Mouse (Mus musculus): ENCODE data around the gene Pou6f1. TPM values are rescaled to one million over a fixed set of nuclear protein-coding genes. Genes with fewer than 3 reads are reported as not detected.
A peak's percentile ranks its signal among the peaks of the same experiment; 100 is the strongest.

The Pou6f1 gene
- total RNA-seq, 2 experiments from 2014 or later, result 139 to 144 TPM

DNA sequence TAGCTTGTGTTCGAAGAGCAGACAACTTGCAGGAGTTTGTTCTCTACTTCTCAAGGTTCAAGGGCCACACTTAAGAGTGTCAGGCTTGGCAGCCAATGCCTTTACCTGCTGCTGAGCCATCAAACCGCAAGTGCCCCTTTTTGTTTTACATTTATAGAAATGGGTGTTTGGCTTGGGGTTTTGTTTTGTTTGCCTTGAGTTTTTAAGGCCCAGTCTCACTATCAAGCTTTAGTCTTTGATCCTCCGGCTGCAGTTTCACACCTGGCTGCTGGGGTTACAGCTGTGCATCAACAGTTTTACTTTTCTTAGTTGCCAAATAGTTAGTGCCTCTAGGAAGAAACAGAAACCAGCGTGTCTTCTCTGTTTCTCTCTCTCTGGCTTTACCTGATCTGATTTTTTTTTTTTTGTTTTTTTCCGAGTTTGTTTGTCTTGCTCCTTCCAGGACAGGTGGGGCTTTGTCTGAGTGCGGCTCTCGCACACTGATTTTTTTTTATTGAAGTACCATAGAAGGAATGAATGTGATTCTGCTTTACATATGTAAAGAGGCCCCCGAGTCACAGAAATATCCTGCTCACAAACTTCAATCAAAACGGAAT lies 1.4 kb downstream of the Pou6f1 start:
- H3K27ac ChIP-seq, result no peak overlapping the region
- DNase-seq (ENCODE audit: extremely low spot score in 1 of 2, low spot score in 2 of 2), result no peak
- TF ChIP-seq CTCF (IDR thresholded peaks at IDR 0.05), result no peak
- intact Hi-C loops (cut with DNase I), result loop anchor here (5.0 kb wide), 1 partner anchor 46 kb away; the partner anchor contains the start of gene Tfcp2
- peak overlapping the region; percentile 90 for H3K4me3 ChIP-seq

DNA sequence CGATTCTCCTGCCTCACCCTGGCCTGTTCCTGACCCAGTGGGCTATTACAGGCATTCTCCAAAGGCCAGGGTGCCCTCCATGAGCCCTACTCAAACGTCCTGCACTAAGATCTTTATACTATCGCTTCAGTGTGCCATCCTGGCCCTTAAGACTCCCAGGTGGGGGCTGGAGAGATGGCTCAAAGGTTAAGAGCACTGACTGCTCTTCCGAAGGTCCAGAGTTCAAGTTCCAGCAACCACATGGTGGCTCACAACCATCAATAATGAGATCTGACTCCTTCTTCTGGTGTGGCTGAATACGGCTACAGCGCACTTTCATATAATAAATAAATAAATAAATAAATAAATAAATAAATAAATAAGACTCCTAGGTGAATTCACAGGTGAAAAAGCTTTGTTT lies 7.0 kb downstream of the Pou6f1 start:
- Histone ChIP-seq H3K4me3 (no peak overlapping the region), H3K27ac (no peak overlapping the region)
- DNase-seq (ENCODE audit: extremely low spot score in 1 of 2, low spot score in 2 of 2), result no peak
- intact Hi-C loops (cut with DNase I), result no loop called here
- TF ChIP-seq CTCF (IDR thresholded peaks at IDR 0.05), result no peak

DNA sequence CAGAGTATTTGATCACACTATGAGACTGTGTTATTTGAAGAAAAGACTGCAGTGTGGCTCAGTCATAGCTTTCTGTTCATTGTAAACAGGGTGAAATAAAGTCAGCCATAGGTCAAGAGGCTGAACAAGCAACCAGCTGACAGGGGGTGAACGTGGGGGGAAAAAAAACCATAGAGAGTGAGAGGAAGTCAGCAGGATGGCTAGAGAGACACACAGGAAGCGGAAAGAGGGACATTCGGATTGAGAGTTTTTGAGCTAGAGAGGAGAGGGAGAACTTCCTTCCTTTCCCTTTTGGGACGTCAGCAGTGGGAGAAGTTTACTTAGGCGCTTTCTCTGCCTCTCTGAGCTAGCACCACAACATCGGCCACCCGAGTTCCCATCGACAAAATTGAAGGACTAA lies 9.3 kb downstream of the Pou6f1 start:
- Histone ChIP-seq H3K27ac (no peak overlapping the region), H3K4me3 (no peak overlapping the region)
- intact Hi-C loops (cut with DNase I), result no loop called here
- TF ChIP-seq CTCF (IDR thresholded peaks at IDR 0.05), result no peak
- no peak for DNase-seq (ENCODE audit: extremely low spot score in 1 of 2, low spot score in 2 of 2)

DNA sequence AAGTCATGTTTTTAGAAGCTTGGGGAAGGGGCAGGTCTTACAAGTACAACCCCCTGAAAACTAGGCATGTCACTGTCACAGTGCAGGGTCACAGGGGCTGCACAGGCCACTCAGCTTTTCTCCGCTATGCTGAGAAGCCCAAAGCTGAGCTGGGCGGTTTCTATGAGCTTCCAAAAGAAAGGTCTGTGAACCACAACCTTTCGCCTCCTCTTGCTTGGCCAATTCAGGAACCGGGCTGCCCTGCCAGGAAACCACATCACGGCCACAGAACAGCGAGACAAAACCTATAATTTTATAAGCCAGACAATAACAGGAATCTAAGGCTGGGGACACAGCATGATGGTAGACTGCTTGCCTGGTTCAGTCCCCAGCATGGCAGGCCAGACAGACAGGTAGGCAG lies 11.5 kb downstream of the Pou6f1 start:
- Histone ChIP-seq H3K4me3 (no peak overlapping the region), H3K27ac (no peak overlapping the region)
- no peak for DNase-seq (ENCODE audit: extremely low spot score in 1 of 2, low spot score in 2 of 2)
- intact Hi-C loops (cut with DNase I), result no loop called here
- no peak for TF ChIP-seq CTCF (IDR thresholded peaks at IDR 0.05)

DNA sequence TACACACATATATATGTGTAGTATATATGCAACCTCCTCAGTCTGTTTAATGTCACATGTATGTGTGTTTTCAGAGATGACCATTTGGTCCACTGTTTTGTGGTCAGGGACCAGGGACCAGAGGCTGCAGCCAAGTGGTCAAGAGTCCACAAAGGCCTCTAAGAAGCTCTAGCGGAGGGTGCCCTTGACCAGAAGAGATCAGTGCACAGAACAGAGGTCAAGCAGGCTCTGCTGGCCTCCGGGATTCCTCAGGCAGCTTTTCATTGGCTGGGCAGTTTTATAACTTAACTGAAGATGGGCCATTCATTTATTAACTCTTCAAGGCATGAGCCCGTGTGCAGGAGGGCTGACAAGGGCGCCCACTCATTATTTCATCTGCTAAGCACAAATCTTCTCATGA lies 12.6 kb downstream of the Pou6f1 start:
- intact Hi-C loops (cut with DNase I), result no loop called here
- TF ChIP-seq CTCF (IDR thresholded peaks at IDR 0.05), result no peak
- no peak overlapping the region for H3K27ac ChIP-seq
- no peak overlapping the region for H3K4me3 ChIP-seq
- DNase-seq (ENCODE audit: extremely low spot score in 1 of 2, low spot score in 2 of 2), result no peak

DNA sequence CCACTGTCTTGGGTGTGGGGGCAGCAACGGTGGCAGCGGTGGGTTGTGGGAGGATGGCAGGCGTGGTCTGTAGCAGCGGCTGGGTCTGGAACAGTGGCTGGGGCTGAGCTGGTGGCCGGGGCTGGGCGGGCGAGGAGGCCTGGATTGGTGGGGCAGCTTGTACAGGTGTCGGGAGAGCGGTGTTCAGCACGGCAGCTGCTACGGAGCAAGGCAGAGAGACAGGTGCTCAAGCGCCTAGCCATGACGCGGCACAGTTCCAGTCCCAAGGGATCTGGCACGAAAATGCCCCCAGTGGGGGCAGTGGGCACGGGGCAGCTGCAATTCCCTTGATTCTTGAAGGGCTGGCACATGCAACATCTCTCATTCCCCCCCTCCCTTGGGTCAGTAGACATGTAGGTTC lies 13.9 kb downstream of the Pou6f1 start:
- intact Hi-C loops (cut with DNase I), result no loop called here
- Histone ChIP-seq H3K27ac (no peak overlapping the region), H3K4me3 (no peak overlapping the region)
- no peak for DNase-seq (ENCODE audit: extremely low spot score in 1 of 2, low spot score in 2 of 2)
- TF ChIP-seq CTCF (IDR thresholded peaks at IDR 0.05), result no peak

DNA sequence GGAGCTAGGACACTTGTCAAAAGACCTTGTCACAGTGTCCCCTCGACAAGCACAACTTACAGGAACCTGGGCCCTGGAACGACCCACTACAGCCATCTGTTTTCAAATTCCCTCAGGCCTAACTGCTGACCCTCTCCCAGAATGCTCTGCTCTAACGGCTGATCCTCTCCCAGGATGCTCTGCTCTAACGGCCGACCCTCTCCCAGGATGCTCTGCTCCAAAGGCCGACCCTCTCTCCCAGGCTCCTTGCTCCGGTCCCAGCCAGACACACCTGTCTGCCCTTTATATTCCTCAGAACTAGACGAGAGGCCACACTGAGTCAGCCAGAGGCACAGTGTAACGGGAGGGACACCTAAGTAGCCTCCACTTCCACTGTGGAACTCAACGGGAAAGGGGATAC lies 19.7 kb downstream of the Pou6f1 start:
- DNase-seq (ENCODE audit: extremely low spot score in 1 of 2, low spot score in 2 of 2), result no peak
- Histone ChIP-seq H3K27ac (no peak overlapping the region), H3K4me3 (no peak overlapping the region)
- intact Hi-C loops (cut with DNase I), result no loop called here
- no peak for TF ChIP-seq CTCF (IDR thresholded peaks at IDR 0.05)

DNA sequence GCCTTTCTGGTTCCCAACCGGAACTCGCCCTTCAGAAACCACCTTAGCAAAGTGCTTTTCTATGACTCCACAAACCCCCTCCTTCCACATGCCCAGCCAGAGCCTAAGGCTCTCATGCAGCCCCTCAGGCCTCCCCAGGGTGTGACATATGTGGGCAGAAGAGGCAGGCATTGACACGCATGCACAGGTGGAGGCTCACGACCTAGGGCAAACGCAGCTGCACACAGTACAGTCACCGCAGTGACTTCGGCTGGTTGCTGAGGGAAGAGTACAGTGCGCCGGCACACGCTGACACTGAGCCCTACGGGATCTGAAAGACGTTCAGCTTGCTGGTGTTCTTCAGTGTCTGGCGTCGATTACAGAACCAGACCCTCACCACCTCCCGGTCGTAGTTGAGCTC lies 21.8 kb downstream of the Pou6f1 start:
- Histone ChIP-seq H3K4me3 (no peak overlapping the region), H3K27ac (no peak overlapping the region)
- TF ChIP-seq CTCF (IDR thresholded peaks at IDR 0.05), result no peak
- intact Hi-C loops (cut with DNase I), result no loop called here
- no peak for DNase-seq (ENCODE audit: extremely low spot score in 1 of 2, low spot score in 2 of 2)

DNA sequence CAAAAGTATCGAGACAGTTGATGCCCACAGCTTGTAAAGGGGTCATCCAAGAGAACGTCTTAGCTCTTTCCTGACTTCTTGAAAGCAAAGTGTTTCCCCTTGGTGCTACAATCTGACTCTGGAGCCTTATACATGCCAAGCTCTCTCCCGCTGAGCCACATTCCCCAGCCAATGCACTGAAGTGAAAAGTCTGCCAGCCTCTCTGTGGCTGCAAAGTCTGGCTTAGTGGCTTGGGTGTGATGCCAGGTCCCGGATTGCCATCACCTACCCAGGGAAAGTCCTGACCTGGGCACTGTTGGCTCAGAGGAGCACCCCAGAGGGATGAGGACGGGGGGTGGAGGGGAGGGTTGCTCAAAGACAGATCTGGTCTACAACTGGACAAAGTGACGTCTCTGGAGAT lies 23.0 kb downstream of the Pou6f1 start:
- Histone ChIP-seq H3K27ac (no peak overlapping the region), H3K4me3 (no peak overlapping the region)
- no peak for DNase-seq (ENCODE audit: extremely low spot score in 1 of 2, low spot score in 2 of 2)
- TF ChIP-seq CTCF (IDR thresholded peaks at IDR 0.05), result no peak
- intact Hi-C loops (cut with DNase I), result no loop called here

DNA sequence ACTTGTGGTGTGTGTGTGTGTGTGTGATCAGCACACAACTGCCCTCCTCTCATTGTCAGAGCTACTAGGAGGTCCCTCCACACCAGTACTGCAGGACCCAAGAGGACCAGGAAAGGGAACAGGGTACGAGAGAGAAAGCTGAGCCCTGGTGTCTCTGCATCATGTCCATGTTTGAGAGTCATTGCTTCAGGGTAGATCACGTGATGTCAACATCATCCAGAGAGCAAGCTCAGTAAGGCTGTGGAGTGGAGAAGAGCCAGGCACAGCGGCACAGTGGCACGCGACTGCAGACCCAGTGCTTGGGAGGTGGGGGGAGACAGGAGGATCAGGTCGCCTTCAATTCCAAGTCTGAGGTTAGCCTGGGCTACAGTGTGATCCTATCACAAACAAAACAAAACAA lies 23.4 kb downstream of the Pou6f1 start:
- TF ChIP-seq CTCF (IDR thresholded peaks at IDR 0.05), result no peak
- no peak for DNase-seq (ENCODE audit: extremely low spot score in 1 of 2, low spot score in 2 of 2)
- intact Hi-C loops (cut with DNase I), result no loop called here
- no peak overlapping the region for H3K27ac ChIP-seq
- H3K4me3 ChIP-seq, result no peak overlapping the region

DNA sequence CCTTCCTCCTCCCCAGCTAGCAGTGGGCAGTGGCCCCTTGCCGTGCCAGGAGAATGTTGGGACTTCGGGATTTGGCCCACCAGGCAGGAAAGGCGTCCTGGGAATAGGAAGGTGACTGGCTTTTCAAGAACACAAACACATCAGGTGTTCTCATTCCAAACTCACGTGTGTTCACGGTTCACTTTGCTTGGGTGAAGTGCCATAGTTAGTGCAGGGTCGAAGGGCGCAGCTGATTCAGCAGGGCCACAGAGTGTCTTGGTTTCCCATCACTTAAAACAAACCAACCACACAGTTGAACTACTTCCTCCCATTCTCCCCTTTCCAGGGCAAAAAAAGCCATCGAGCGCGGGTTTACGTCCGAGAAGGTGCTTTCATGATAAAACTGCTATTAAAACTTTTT lies 24.4 kb downstream of the Pou6f1 start:
- no peak for DNase-seq (ENCODE audit: extremely low spot score in 1 of 2, low spot score in 2 of 2)
- intact Hi-C loops (cut with DNase I), result no loop called here
- H3K4me3 ChIP-seq, result no peak overlapping the region
- no peak overlapping the region for H3K27ac ChIP-seq
- no peak for TF ChIP-seq CTCF (IDR thresholded peaks at IDR 0.05)

DNA sequence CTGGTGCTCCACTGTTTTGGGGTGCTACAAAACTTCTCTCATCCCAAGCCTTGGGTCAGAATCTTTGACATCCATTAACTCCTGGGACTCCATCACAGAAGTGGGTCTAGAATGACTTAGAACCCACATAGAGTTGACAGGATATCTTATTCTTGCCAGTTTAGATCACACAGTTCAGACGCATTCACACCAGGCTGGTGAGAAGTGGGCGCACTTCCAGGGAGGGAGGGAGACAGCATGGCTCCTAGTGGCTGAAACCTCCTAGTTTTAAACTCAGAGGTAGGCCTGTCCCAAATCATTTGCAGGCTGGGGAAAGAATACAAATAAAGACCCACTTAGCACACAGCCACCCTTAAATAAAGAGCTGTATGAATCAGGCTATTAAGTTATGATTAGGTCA lies 25.4 kb downstream of the Pou6f1 start:
- Histone ChIP-seq H3K4me3 (no peak overlapping the region), H3K27ac (no peak overlapping the region)
- DNase-seq (ENCODE audit: extremely low spot score in 1 of 2, low spot score in 2 of 2), result no peak
- intact Hi-C loops (cut with DNase I), result no loop called here
- TF ChIP-seq CTCF (IDR thresholded peaks at IDR 0.05), result no peak

DNA sequence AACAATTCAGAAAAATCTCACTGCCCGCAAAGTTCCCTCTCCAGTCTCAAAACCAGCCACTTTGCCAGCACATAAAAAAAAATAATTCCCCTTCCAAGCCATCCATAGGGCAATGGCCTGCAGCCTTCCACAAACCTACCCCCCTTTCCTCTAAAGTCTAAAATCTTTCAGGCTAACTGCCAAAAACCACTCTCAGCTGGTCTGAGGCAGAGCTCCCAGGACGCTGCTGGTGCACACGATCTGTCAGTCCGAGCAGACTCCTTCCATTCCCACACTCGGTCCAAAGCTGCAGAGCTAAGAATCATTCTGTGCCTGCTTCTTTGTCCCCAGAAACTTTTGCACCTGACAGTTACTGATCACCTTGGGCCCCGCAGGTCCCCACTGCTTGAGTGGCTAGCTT lies 25.8 kb downstream of the Pou6f1 start:
- no peak overlapping the region for H3K27ac ChIP-seq
- TF ChIP-seq CTCF (IDR thresholded peaks at IDR 0.05), result no peak
- intact Hi-C loops (cut with DNase I), result no loop called here

More for the DNA sequence above, 25.8 kb downstream of the Pou6f1 start:
- no peak overlapping the region for H3K4me3 ChIP-seq
- no peak for DNase-seq (ENCODE audit: extremely low spot score in 1 of 2, low spot score in 2 of 2)
